Mouse (Mus musculus) lung, embryonic 16.5 days (tissue): ENCODE measurements around the gene Clec1b. TPM values are rescaled to one million over a fixed set of nuclear protein-coding genes. Genes with fewer than 3 reads are reported as not detected.
A peak's percentile ranks its signal among the peaks of the same experiment; 100 is the strongest.

Source experiments
- ATAC-seq: fragments of 200-750 bp; cut with Nextera tagmentation; 2 replicates; pipeline ENCODE4 v1.8.0; 2017; ENCODE audit warnings: low read depth, mild to moderate bottlenecking, moderate library complexity
- H3K27ac ChIP-seq: fragments of 300-500 bp; sonication (generic); 2 replicates; pipeline ENCODE4 v1.5.1; 2014; ENCODE audit warnings: mild to moderate bottlenecking, control low read depth, low read length
- H3K27me3 ChIP-seq: fragments of 300-500 bp; sonication (generic); 2 replicates; pipeline ENCODE4 v1.6.1; 2014; ENCODE audit warnings: low read depth, low read length, mixed read lengths; ENCODE audit not compliant: control insufficient read depth, insufficient read depth
- H3K36me3 ChIP-seq: fragments of 300-500 bp; sonication (generic); 2 replicates; pipeline ENCODE4 v1.6.1; 2014; ENCODE audit warnings: low read length; ENCODE audit not compliant: control insufficient read depth, insufficient read depth
- H3K4me1 ChIP-seq: fragments of 300-500 bp; sonication (generic); replicated peaks from 2 replicates; pipeline ENCODE4 v1.6.1; 2014; ENCODE audit warnings: low read length, mixed read lengths; ENCODE audit not compliant: control insufficient read depth, insufficient read depth
- H3K4me2 ChIP-seq: fragments of 300-500 bp; sonication (generic); 2 replicates; pipeline ENCODE4 v1.6.1; 2014; ENCODE audit warnings: low read depth, low read length, control low read depth
- H3K4me3 ChIP-seq: fragments of 300-500 bp; sonication (generic); 2 replicates; pipeline ENCODE4 v1.5.1; 2014; ENCODE audit warnings: mild to moderate bottlenecking, low read length, control low read depth
- H3K9ac ChIP-seq: fragments of 300-500 bp; sonication (generic); 2 replicates; pipeline ENCODE4 v1.6.1; 2014; ENCODE audit warnings: low read length, control low read depth
- H3K9me3 ChIP-seq: fragments of 300-500 bp; sonication (generic); 2 replicates; pipeline ENCODE4 v1.6.1; 2016; ENCODE audit warnings: low read length; ENCODE audit not compliant: control insufficient read depth
- WGBS: fragments of 180-500 bp; shearing (Covaris S2); extraction: QIAGEN DNeasy Blood & Tissue Kit; methylation state at CpG from one replicate; pipeline ENCODE4 v1.1.7; 2014; 5-methylcytosine and 5-hydroxymethylcytosine counted together
- polyA plus RNA-seq: library from polyadenylated mRNA; unstranded; fragments of >200 nt; fragmentation: Nextera tagmentation; extraction: Ambion mirVana; gene quantifications from 2 replicates; pipeline ENCODE4 v1.2.1, GENCODE M21; 2015

The Clec1b gene
- polyA plus RNA-seq, 1 experiment from 2014 or later, result 2.8 TPM

DNA sequence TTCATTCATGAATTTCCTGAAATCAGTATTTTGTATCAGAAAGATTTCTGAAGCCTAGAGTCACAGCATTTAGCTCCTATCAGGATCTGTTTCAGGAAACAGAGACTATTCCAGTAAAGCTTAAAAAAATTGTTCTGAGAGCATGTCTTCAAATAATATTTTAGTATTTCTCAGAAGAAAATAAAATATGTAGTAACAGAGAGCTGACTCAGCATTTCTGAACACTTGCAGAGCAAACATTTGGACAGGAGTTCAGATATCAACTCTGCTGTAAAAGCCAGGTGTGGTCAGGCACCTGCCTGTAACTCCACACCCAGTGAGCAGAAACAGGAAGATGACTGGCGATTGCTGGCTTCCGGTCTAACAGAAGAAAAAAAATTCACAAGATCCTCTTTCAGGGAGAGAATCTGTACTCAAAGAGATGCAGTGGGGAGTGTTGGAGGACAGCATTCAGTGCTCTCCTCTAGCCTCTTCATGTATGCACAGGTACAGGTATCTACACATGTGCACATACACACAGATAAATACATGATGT, 22.1 kb upstream of the Clec1b start:
- no peak overlapping the region for H3K27ac ChIP-seq
- H3K9me3 ChIP-seq, result peaks cover 2% of the 10 kb centered on the region; the same call in 1 of the 2 replicates
- H3K4me1 ChIP-seq, result no peaks in the 10 kb centered on the region
- no peak overlapping the region for H3K4me2 ChIP-seq
- no peak for ATAC-seq
- no peak overlapping the region for H3K9ac ChIP-seq
- H3K36me3 ChIP-seq, result no peaks in the 10 kb centered on the region
- WGBS, result 64% methylated on average over 2 of the region's 2 CpGs
- H3K4me3 ChIP-seq, result no peak overlapping the region
- no peaks in the 10 kb centered on the region for H3K27me3 ChIP-seq

DNA sequence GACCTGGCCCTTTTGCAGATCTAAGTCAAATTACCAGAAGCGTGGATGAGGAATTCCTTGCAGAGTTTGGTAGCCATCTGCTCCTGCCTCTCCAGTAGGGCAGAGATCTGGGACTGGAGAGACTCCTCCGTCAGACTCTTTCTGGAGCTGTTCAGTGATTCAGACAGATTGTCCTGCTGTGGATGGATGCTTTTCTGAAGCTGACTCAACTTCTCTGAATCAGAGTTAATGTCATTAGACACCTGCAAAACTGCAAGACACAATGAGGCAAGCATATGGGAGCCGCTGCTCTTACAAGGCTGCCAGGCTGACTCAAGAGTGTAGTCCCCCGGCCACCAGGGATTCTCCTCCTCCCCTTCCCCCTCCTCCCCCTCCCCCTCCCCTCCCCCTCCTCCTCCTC, 16.6 kb upstream of the Clec1b start:
- WGBS, result 57% methylated on average over 4 of the region's 4 CpGs
- no peaks in the 10 kb centered on the region for H3K4me1 ChIP-seq

DNA sequence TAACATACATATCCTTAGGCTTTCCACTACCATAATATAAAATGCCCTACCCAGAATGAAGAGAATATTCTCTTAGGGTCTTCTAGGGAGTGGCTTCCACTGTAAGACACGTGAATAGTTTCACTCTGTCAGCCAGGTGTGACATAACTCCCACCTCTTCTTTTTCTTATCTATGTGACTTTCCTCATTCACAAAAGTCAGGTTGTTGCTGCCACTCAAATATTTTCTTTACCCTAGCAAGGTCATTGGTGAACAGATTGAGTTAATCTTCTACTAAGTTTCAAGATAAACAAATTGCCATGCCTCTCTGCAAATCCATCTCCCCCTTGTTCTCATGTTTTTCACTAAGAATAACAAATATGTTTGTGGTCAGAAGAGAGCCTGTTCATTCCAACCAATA, 15.4 kb upstream of the Clec1b start:
- Histone ChIP-seq H3K27ac (no peak overlapping the region), H3K36me3 (no peaks in the 10 kb centered on the region), H3K4me2 (no peak overlapping the region), H3K4me3 (no peak overlapping the region), H3K4me1 (no peaks in the 10 kb centered on the region), H3K9ac (no peak overlapping the region), H3K9me3 (no peaks in the 10 kb centered on the region), H3K27me3 (no peaks in the 10 kb centered on the region)
- 33% methylated on average over 1 of the region's 1 CpGs for WGBS
- ATAC-seq, result no peak

More for the DNA sequence above, 16.6 kb upstream of the Clec1b start:
- Histone ChIP-seq H3K4me3 (no peak overlapping the region), H3K9ac (no peak overlapping the region), H3K27ac (no peak overlapping the region), H3K36me3 (no peaks in the 10 kb centered on the region), H3K4me2 (no peak overlapping the region), H3K27me3 (no peaks in the 10 kb centered on the region), H3K9me3 (peaks cover 2% of the 10 kb centered on the region; the same call in 1 of the 2 replicates)
- no peak for ATAC-seq

DNA sequence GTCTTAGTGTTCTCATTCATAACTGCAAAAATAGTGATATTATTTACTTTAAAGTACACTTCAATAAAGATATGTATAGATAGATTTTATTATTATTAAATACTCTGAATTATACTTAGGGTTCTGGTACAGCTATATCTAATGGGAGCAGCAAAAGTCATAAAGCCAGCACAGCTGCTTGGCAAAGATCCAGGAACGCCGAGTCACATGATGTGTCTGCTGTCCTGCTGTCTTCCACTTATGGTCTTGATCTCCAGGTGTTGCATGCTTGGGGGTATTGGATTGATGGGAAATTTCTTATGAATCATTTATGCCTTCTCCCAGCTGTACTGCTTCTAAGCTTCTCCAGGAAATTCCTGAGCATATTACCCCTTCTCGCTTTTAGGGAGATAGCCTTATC, 13.6 kb upstream of the Clec1b start:
- Histone ChIP-seq H3K9me3 (no peaks in the 10 kb centered on the region), H3K4me1 (no peaks in the 10 kb centered on the region), H3K27ac (no peak overlapping the region), H3K36me3 (no peaks in the 10 kb centered on the region), H3K4me3 (no peak overlapping the region), H3K4me2 (no peak overlapping the region), H3K27me3 (no peaks in the 10 kb centered on the region), H3K9ac (no peak overlapping the region)
- 48% methylated on average over 3 of the region's 3 CpGs for WGBS
- ATAC-seq, result no peak

DNA sequence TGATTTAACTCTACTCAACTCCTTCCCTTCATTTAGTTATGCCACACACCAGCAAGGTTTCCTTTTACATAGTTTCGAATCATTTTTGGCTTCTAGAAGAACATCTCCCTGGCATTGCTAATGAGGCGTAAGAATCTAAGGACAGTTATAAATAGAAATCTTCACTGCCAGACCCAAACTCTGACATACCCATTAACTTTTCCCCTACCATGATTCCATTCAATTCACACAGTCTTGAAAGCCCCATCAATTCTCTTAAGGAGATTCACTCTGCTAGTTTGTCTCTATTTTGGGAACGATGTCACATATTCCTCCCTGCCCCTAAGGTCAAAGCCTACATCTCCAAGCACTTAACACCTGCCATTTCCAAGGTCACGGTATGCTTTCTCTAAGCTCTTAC, 12.1 kb upstream of the Clec1b start:
- Histone ChIP-seq H3K9me3 (no peaks in the 10 kb centered on the region), H3K4me3 (no peak overlapping the region), H3K9ac (no peak overlapping the region), H3K36me3 (no peaks in the 10 kb centered on the region), H3K4me1 (no peaks in the 10 kb centered on the region), H3K4me2 (no peak overlapping the region), H3K27ac (no peak overlapping the region), H3K27me3 (no peaks in the 10 kb centered on the region)
- WGBS, result 82% methylated on average over 4 of the region's 4 CpGs
- no peak for ATAC-seq

DNA sequence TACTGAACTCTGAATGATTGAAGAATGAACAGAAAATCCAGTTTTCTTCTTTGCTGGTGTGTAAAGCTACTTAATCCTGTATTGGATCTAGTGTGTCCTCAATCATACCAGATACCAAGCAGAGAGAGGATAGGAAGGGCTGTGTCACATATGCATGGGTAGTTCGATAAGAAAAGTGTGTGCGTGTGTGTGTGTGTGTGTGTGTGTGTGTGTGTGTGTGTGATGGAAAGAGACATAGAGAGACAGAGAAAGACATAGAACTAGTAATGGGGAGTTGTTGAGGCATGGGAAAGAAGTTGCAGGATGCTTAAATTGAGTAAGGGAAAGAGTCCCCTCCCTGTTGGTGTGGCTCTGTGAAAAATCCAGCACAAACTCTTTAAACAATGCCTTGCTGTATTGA, 11.3 kb upstream of the Clec1b start, which contains the start of gene Clec12b:
TSS of gene Clec12b (minus strand) at position 101 of the 400 bp plus-strand sequence.
- Histone ChIP-seq H3K4me3 (no peak within 1 kb of the TSS), H3K27me3 (no peaks in the 10 kb centered on the region), H3K36me3 (no peaks in the 10 kb centered on the region), H3K27ac (no peak within 1 kb of the TSS), H3K4me1 (no peaks in the 10 kb centered on the region), H3K9ac (no peak within 1 kb of the TSS), H3K4me2 (no peak within 1 kb of the TSS), H3K9me3 (no peaks in the 10 kb centered on the region)
- ATAC-seq, result no peak
- WGBS, result 75% methylated on average over 2 of the region's 2 CpGs

DNA sequence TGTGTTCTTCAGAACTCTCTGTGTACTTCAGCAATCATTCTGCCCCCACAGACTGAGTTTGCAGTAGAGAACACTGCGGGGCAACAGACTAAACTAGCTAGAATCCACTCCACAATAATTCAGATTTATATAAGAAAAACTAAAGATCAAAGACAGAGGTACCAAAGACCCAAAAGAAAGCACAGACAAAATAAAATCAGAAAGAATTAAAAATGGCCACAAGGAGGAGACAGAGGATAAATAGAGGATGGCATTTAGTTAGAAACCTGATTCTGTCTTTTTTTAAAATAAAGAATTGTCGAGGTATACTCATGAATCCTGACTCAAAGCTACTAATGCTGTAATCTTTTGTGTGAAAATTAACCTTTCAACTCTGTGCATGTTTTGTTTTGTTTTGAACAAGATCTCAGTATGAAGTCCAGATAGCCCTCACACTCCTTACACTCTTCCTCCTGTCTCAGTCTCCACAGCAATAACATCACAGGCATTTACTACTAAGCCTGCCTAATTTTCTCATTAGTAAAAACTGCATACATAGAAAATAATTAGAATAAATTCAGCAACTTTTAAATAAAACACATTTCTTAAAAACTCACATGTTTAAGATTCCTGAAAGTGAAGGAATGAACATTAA, 3.9 kb upstream of the Clec1b start:
- Histone ChIP-seq H3K9me3 (no peaks in the 10 kb centered on the region), H3K4me3 (no peak overlapping the region), H3K4me1 (no peaks in the 10 kb centered on the region), H3K4me2 (no peak overlapping the region), H3K27me3 (no peaks in the 10 kb centered on the region), H3K27ac (no peak overlapping the region), H3K9ac (no peak overlapping the region), H3K36me3 (no peaks in the 10 kb centered on the region)
- 15% methylated on average over 2 of the region's 2 CpGs for WGBS
- no peak for ATAC-seq

DNA sequence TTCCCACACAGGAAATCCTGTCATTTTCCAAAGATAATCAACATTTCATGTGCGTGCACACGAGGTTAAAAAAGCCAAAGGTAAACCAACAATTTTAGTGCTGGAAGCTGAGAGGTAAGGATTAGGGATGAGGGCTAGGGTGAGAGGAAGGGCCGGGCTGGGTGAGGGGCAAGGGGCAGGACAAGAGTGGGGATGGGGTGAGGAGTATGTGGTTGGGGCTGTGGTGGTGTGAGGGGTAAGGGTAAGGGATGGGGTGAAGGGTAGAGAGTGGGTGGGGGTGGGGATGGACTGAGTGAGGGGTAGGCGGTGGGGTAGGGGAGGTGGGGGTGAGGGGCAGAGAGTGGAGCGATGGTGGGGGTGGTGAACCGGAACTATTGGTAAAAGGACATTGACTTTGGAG, 3.4 kb upstream of the Clec1b start:
- Histone ChIP-seq H3K9me3 (no peaks in the 10 kb centered on the region), H3K36me3 (no peaks in the 10 kb centered on the region), H3K9ac (no peak overlapping the region), H3K4me3 (no peak overlapping the region), H3K4me1 (no peaks in the 10 kb centered on the region), H3K4me2 (no peak overlapping the region), H3K27ac (no peak overlapping the region), H3K27me3 (no peaks in the 10 kb centered on the region)
- 0 out of 2 replicates have a peak, but pooled peaks have one; percentile 45 for ATAC-seq
- 59% methylated on average over 6 of the region's 6 CpGs for WGBS

DNA sequence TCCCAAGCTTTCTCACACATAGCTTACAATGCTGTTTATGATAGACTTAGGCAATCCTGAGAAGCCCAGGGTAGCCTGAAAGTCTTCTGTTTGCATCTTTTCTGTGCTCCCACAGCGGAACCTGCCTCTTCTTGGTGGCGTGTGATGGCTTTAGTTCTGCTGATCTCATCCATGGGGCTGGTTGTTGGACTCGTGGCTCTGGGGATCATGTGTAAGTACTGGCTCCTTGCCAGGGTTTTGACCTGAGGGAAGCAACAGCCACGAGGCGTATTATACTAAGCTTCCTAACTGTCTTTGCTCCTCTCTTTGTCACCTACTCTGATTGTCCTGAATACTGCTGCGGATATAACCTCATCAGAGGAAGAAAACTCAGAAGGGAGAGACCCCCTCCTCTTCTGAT, 2.8 kb downstream of the Clec1b start:
- Histone ChIP-seq H3K27ac (no peak overlapping the region), H3K27me3 (no peaks in the 10 kb centered on the region), H3K4me3 (no peak overlapping the region), H3K9me3 (no peaks in the 10 kb centered on the region), H3K4me2 (no peak overlapping the region), H3K4me1 (no peaks in the 10 kb centered on the region; the same call in 1 of the 2 replicates), H3K36me3 (no peaks in the 10 kb centered on the region), H3K9ac (no peak overlapping the region)
- ATAC-seq, result peak; percentile 54
- WGBS, result 30% methylated on average over 6 of the region's 6 CpGs
